Mouse (Mus musculus) forebrain, embryonic 14.5 days (tissue): ENCODE data around the gene Tmco2. TPM values are rescaled to one million over a fixed set of nuclear protein-coding genes. Genes with fewer than 3 reads are reported as not detected.
"Not testable (repeated sequence)": the region's sequence is repeated elsewhere in the genome, so short reads cannot be mapped to it uniquely, and the experiment has no call there.

Source experiments
- ATAC-seq: fragments of 200-750 bp; cut with Nextera tagmentation; 2 replicates; pipeline ENCODE4 v1.8.0; 2017; ENCODE audit warnings: mild to moderate bottlenecking, moderate library complexity
- DNase-seq: peaks from one replicate; pipeline ENCODE4 v3.0.0-alpha.2; 2015; ENCODE audit warnings: low spot score
- H3K27ac ChIP-seq: fragments of 300-500 bp; sonication (generic); 2 replicates; pipeline ENCODE4 v1.5.1; 2014; ENCODE audit warnings: low read depth, mild to moderate bottlenecking, control low read depth, low read length, moderate library complexity
- H3K27me3 ChIP-seq: fragments of 300-500 bp; sonication (generic); replicated peaks from 2 replicates; pipeline ENCODE4 v1.6.1; 2014; ENCODE audit warnings: low read length, control low read depth, mixed read lengths; ENCODE audit not compliant: control insufficient read depth, insufficient read depth
- H3K36me3 ChIP-seq: fragments of 300-500 bp; sonication (generic); 2 replicates; pipeline ENCODE4 v1.6.1; 2014; ENCODE audit warnings: low read length, control low read depth; ENCODE audit not compliant: control insufficient read depth, insufficient read depth
- H3K4me1 ChIP-seq: fragments of 300-500 bp; sonication (generic); 2 replicates; pipeline ENCODE4 v1.6.1; 2014; ENCODE audit warnings: antibody characterized with exemption, low read length, control low read depth; ENCODE audit not compliant: control insufficient read depth, insufficient read depth
- H3K4me2 ChIP-seq: fragments of 300-500 bp; sonication (generic); 2 replicates; pipeline ENCODE4 v1.6.1; 2014; ENCODE audit warnings: mild to moderate bottlenecking, control low read depth, low read length
- H3K4me3 ChIP-seq: fragments of 300-500 bp; sonication (generic); 2 replicates; pipeline ENCODE4 v1.5.1; 2014; ENCODE audit warnings: low read depth, low read length, control low read depth
- H3K9ac ChIP-seq: fragments of 300-500 bp; sonication (generic); 2 replicates; pipeline ENCODE4 v1.6.1; 2014; ENCODE audit warnings: mild to moderate bottlenecking, low read length, control low read depth, moderate library complexity
- H3K9me3 ChIP-seq: fragments of 300-500 bp; sonication (generic); replicated peaks from 2 replicates; pipeline ENCODE4 v1.6.1; 2016; ENCODE audit warnings: low read length, control low read depth, mixed read lengths; ENCODE audit not compliant: control insufficient read depth
- WGBS: fragments of 180-500 bp; shearing (Covaris S2); extraction: QIAGEN DNeasy Blood & Tissue Kit; methylation state at CpG from one replicate; pipeline ENCODE4 v1.1.7; 2014; 5-methylcytosine and 5-hydroxymethylcytosine counted together
- polyA plus RNA-seq: library from polyadenylated mRNA; unstranded; fragments of >200 nt; fragmentation: Nextera tagmentation; extraction: Ambion mirVana; gene quantifications from 2 replicates; pipeline ENCODE4 v1.2.1, GENCODE M21; 2014

Gene Tmco2
- polyA plus RNA-seq, 1 experiment from 2014 or later, result not detected

DNA sequence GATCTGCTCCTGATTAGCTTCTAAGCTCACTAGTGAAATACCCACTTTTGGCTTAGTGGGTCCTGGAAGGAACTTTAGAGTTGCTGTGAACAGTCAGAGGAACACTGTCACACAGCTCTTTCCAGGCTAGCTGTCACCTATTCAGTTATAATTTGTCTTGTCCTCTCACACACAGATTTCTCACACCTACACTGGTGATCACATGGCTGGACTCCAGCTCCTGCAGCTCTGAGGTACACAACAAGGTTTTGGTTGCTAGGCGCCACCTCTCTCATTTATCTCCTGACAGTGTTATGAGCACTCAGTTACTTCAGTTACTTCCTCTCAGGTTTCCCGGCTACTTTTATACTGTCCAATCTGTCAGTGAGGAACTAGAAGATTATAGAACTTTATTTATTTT is 43.7 kb downstream of the Tmco2 start:
- no peak for DNase-seq
- no peak for ATAC-seq
- H3K4me3 ChIP-seq, result no peak overlapping the region
- H3K9me3 ChIP-seq, result no peaks in the 10 kb centered on the region
- WGBS, result 86% methylated on average over 2 of the region's 2 CpGs
- H3K36me3 ChIP-seq, result peaks cover 60% of the 10 kb centered on the region
- H3K4me1 ChIP-seq, result no peaks in the 10 kb centered on the region
- H3K4me2 ChIP-seq, result no peak overlapping the region
- H3K27me3 ChIP-seq, result no peaks in the 10 kb centered on the region
- H3K27ac ChIP-seq, result no peak overlapping the region
- no peak overlapping the region for H3K9ac ChIP-seq

DNA sequence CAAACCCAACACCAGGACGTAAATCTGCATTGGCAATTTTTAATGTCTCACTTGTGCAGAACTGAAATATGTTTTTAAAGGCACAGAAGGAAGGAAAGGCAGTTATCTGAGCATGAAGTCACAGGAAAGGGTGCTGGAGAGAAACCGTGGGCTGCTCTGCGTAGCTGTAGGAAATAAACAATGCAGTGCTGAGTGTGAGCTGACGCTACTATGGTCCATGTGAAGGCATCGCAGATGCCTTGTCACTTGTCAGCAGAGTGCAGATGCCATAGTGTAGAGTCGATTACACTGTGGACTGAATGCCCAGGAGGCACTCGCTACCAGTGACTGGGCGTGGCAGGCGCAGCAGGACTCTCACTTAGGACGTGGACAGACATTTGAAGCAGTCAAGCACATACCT is 49.8 kb downstream of the Tmco2 start:
- WGBS, result 92% methylated on average over 10 of the region's 10 CpGs
- H3K27me3 ChIP-seq, H3K4me1 ChIP-seq, H3K9ac ChIP-seq, DNase-seq, ATAC-seq, H3K9me3 ChIP-seq, H3K4me2 ChIP-seq, H3K4me3 ChIP-seq, H3K27ac ChIP-seq: not testable (repeated sequence)
- H3K36me3 ChIP-seq, result peaks cover 48% of the 10 kb centered on the region

DNA sequence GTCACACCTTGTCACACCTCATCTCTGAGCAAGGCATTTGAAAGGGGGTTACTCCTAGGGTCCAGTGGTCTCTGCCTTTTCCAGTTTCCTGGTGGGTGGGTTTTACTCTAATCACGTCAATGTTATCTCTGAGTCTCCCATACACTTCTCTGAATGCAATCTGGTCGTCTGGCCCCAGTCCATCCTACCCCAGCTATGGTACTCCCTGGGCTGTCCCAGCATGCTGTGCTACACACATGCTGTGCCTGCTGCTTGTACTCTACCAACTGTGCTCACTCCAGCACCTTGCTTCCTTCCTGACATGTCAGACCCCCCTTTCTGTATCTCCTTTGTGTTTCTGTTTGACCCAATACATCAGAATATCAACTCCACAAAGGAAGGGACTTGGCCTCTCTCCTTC is 52.0 kb downstream of the Tmco2 start:
- Histone ChIP-seq H3K4me1 (0 out of 2 replicates have a peak, but pooled peaks cover 2% of the 10 kb centered on the region), H3K27me3 (no peaks in the 10 kb centered on the region), H3K9ac (no peak overlapping the region), H3K36me3 (peaks cover 27% of the 10 kb centered on the region), H3K4me2 (no peak overlapping the region), H3K4me3 (no peak overlapping the region), H3K9me3 (no peaks in the 10 kb centered on the region), H3K27ac (no peak overlapping the region)
- 64% methylated on average over 2 of the region's 2 CpGs for WGBS
- peak; percentile 38 for DNase-seq
- ATAC-seq, result peak; percentile 64; the same call in 1 of the 2 replicates

DNA sequence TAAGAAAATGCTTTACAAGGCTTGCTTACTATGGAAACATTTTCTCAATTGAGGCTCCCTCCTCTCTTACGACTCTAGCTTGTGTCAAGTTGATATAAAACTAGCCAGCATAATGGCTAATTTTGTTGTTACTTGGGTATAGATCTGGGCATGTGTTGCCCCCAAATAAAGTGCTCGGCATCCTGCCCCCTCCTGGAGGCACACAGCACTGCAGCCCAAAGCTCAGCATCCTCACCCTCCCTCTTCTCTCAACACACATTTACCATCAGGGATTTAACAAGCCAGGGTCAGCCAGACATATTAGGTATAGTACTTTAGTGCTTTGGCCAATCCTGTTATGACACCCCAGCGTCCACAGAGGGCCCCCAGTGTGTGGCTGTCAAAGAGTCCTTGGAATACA is 52.7 kb downstream of the Tmco2 start:
- no peak overlapping the region for H3K4me3 ChIP-seq
- ATAC-seq (no peak), DNase-seq (no peak)
- H3K4me2 ChIP-seq, result no peak overlapping the region
- H3K36me3 ChIP-seq, result peaks cover 23% of the 10 kb centered on the region
- H3K9ac ChIP-seq, result no peak overlapping the region
- H3K4me1 ChIP-seq, result 0 out of 2 replicates have a peak, but pooled peaks cover 2% of the 10 kb centered on the region
- H3K9me3 ChIP-seq, result no peaks in the 10 kb centered on the region
- WGBS, result 42% methylated on average over 3 of the region's 3 CpGs
- no peak overlapping the region for H3K27ac ChIP-seq
- H3K27me3 ChIP-seq, result no peaks in the 10 kb centered on the region

Other genes starting within 250 kb of the Tmco2 start
- 36.5 and 41.4 TPM in 2 replicates for gene Exo5, start 184.2 kb downstream of the Tmco2 start, polyA plus RNA-seq
- gene Zfp69, start 157.5 kb downstream of the Tmco2 start, polyA plus RNA-seq, result 5.1 and 5.3 TPM in 2 replicates
- gene Smap2, start 92.0 kb downstream of the Tmco2 start, polyA plus RNA-seq, result 35.3 and 40.9 TPM in 2 replicates
- gene Col9a2, start 69.8 kb downstream of the Tmco2 start, polyA plus RNA-seq, result 2.2 and 3.8 TPM in 2 replicates
- 22.3 and 26.3 TPM in 2 replicates for gene Zmpste24, start 11.0 kb downstream of the Tmco2 start, polyA plus RNA-seq
- 17.9 and 22.4 TPM in 2 replicates for gene Rlf, start 105.9 kb upstream of the Tmco2 start, polyA plus RNA-seq
- gene Gm12888, start 215.7 kb upstream of the Tmco2 start, polyA plus RNA-seq, result not detected in 2 replicates